In the genomic region with DNA sequence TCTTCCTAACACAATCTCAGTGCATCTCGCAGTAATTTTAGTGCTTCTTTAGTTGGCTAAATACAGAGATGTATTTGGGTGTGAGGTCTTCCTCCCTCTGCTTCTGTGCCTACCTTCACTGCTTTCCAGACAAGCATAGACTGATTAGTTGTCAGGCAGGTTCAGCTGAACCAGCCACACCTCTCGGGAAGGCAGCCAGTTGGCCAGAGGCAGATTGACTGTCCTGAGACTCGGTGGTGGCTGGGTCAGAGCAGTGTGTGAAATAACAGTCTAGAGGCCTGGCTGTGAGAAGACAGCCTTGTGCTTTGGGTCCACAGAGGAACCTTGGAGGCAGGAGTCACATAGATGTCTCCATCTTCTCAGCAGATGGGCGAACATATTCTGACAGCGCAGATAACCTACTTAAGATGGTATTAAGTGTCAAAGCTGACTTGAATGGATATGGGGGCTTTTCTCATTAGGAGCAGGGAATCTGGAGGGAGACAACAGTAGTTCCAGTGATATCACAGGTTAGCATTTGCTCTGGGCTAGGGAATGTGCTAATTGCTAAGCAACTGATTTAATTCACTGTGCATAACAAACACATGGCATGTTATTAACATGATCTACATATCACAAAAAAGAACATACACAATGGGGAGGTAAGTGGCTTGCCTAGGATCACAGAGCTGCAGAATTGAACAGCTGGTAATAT, we compare ENCODE assay signal across 16 mouse cellular contexts. TPM values are rescaled to one million over a fixed set of nuclear protein-coding genes. Genes with fewer than 3 reads are reported as not detected.
A peak's percentile ranks its signal among the peaks of the same experiment; 100 is the strongest.
DNase-seq lines count a peak whose midpoint lies in the region; ATAC-seq and TF ChIP-seq lines count a peak whose summit lies in the region.
"Had no signal": no experiment of that assay in that cellular context is flagged by ENCODE, and none has a peak within 500 bp of the region (broad histone marks: within the 10 kb centered on the region; RNA-seq: fewer than 3 reads in every experiment).

No protein-coding gene starts in this region.

- H3K9me3 ChIP-seq in forebrain, embryonic 14.5 days (replicated peaks; ENCODE audit: control insufficient read depth, low read length) = no peaks in the 10 kb centered on the region
- H3K9me3 ChIP-seq in forebrain, embryonic 10.5 days = no peaks in the 10 kb centered on the region
- H3K9me3 ChIP-seq: limb, embryonic 10.5 days; liver, embryonic 15.5 days; neural tube, embryonic 15.5 days had no signal

- peak; percentile 20 for DNase-seq in forebrain, embryonic 14.5 days (ENCODE audit: low spot score)
- no peak for DNase-seq in forebrain, embryonic 10.5 days (ENCODE audit: extremely low spot score, low spot score)
- DNase-seq in kidney, adult 2 months = peak; percentile 10
- no peak for DNase-seq in kidney, adult 18-20 months
- DNase-seq in urinary bladder, adult 18-20 months (ENCODE audit: low spot score in 2 of 2) = peak; percentile 23 to 37
- DNase-seq in urinary bladder, postnatal 10 days (ENCODE audit: low spot score) = no peak
- DNase-seq in right cerebral cortex, adult 2 months (ENCODE audit: low spot score in 2 of 2) = no peak
- DNase-seq: cerebellum, adult 2 months; embryo, embryonic 11 days; right cerebral cortex, postnatal 14 days had no signal

- H3K4me1 ChIP-seq in forebrain, embryonic 14.5 days (ENCODE audit: control insufficient read depth, insufficient read depth, low read length) = no peaks in the 10 kb centered on the region
- H3K4me1 ChIP-seq in forebrain, embryonic 10.5 days = no peaks in the 10 kb centered on the region
- no peaks in the 10 kb centered on the region for H3K4me1 ChIP-seq in kidney, adult 2 months (ENCODE audit: control insufficient read depth, insufficient read depth, low read length)
- H3K4me1 ChIP-seq: liver, embryonic 15.5 days; neural tube, embryonic 15.5 days had no signal

- no peak overlapping the region for H3ac ChIP-seq in myocyte (ENCODE audit: control insufficient read depth, insufficient read length)

- TF ChIP-seq POLR2A in kidney, adult 2 months (IDR thresholded peaks at IDR 0.05; ENCODE audit: low read depth, low read length) = no peak
- TF ChIP-seq POLR2A in myocyte (IDR thresholded peaks at IDR 0.05; ENCODE audit: insufficient read length, low read depth) = no peak

- H3K9ac ChIP-seq in forebrain, embryonic 14.5 days (ENCODE audit: low read length) = no peak overlapping the region
- H3K9ac ChIP-seq: liver, embryonic 15.5 days; neural tube, embryonic 15.5 days had no signal

- no peaks in the 10 kb centered on the region for H3K36me3 ChIP-seq in forebrain, embryonic 14.5 days (ENCODE audit: control insufficient read depth, insufficient read depth, low read length)
- no peaks in the 10 kb centered on the region for H3K36me3 ChIP-seq in forebrain, embryonic 10.5 days (replicated peaks)
- H3K36me3 ChIP-seq in kidney, adult 2 months (ENCODE audit: control insufficient read depth, insufficient read depth, low read length) = no peaks in the 10 kb centered on the region
- H3K36me3 ChIP-seq in myocyte (ENCODE audit: control insufficient read depth, insufficient read depth) = no peaks in the 10 kb centered on the region
- H3K36me3 ChIP-seq: limb, embryonic 10.5 days; liver, embryonic 15.5 days; neural tube, embryonic 15.5 days had no signal

- no peaks in the 10 kb centered on the region for H3K27me3 ChIP-seq in forebrain, embryonic 14.5 days (replicated peaks; ENCODE audit: control insufficient read depth, insufficient read depth, low read length)
- H3K27me3 ChIP-seq in forebrain, embryonic 10.5 days (ENCODE audit: poor library complexity, severe bottlenecking) = no peaks in the 10 kb centered on the region
- no peaks in the 10 kb centered on the region for H3K27me3 ChIP-seq in kidney, adult 2 months (replicated peaks; ENCODE audit: control insufficient read depth, insufficient read depth, low read length)
- H3K27me3 ChIP-seq in myocyte (ENCODE audit: control insufficient read depth, insufficient read depth, insufficient read length) = no peaks in the 10 kb centered on the region
- H3K27me3 ChIP-seq: liver, embryonic 15.5 days; neural tube, embryonic 15.5 days had no signal

- no peak overlapping the region for H3K4me2 ChIP-seq in forebrain, embryonic 14.5 days (ENCODE audit: low read length)
- peak overlapping the region; percentile 1 for H3K4me2 ChIP-seq in myocyte (ENCODE audit: low read depth)
- H3K4me2 ChIP-seq: liver, embryonic 15.5 days; neural tube, embryonic 15.5 days had no signal

- no peaks in the 10 kb centered on the region for H3K79me2 ChIP-seq in myocyte (ENCODE audit: control insufficient read depth, insufficient read depth)

- ATAC-seq in forebrain, embryonic 14.5 days = peak; percentile 34; the same call in 1 of the 2 replicates
- ATAC-seq: inflammation-experienced regulatory T-cells, adult 6 months had no signal

- no peak overlapping the region for H3K4me3 ChIP-seq in forebrain, embryonic 14.5 days (ENCODE audit: low read depth, low read length)
- no peak overlapping the region for H3K4me3 ChIP-seq in forebrain, embryonic 10.5 days
- no peak overlapping the region for H3K4me3 ChIP-seq in kidney, adult 2 months (ENCODE audit: insufficient read depth, low read depth, low read length)
- H3K4me3 ChIP-seq in myocyte = no peak overlapping the region
- H3K4me3 ChIP-seq: erythroblast, embryonic 14.5 days; limb, embryonic 10.5 days; liver, embryonic 15.5 days; neural tube, embryonic 15.5 days had no signal

- WGBS in forebrain, embryonic 14.5 days = 62% methylated on average over 5 of the region's 5 CpGs
- WGBS in forebrain, embryonic 10.5 days = 68% methylated on average over 5 of the region's 5 CpGs
- 74% methylated on average over 5 of the region's 5 CpGs for WGBS in kidney, adult 2 months

- no peak for TF ChIP-seq CTCF in kidney, adult 2 months (conservative IDR thresholded peaks at IDR 0.05; ENCODE audit: insufficient read depth, insufficient read length, low read depth, low read length)

- no peak overlapping the region for H3K27ac ChIP-seq in forebrain, embryonic 14.5 days (ENCODE audit: low read depth, low read length)
- H3K27ac ChIP-seq in forebrain, embryonic 10.5 days = no peak overlapping the region
- no peak overlapping the region for H3K27ac ChIP-seq in kidney, adult 2 months (ENCODE audit: insufficient read depth, low read depth, low read length)
- H3K27ac ChIP-seq: limb, embryonic 10.5 days; liver, embryonic 15.5 days; neural tube, embryonic 15.5 days had no signal

TF ChIP-seq in myocyte, 11 proteins besides CTCF, POLR2A, EP300 and RAD21:
- TF ChIP-seq TCF3 (IDR thresholded peaks at IDR 0.05; ENCODE audit: insufficient read length, low read depth) (no peak), USF1 (IDR thresholded peaks at IDR 0.05; ENCODE audit: low read depth) (no peak), E2F4 (IDR thresholded peaks at IDR 0.05; ENCODE audit: insufficient read depth) (no peak), MYOG (IDR thresholded peaks at IDR 0.05; ENCODE audit: control insufficient read depth in 1 of 3, insufficient read depth in 1 of 3, insufficient read length in 2 of 3, low read depth in 2 of 3) (no peak), MYOD1 (IDR thresholded peaks at IDR 0.05; ENCODE audit: control insufficient read depth in 1 of 3, insufficient read length in 2 of 3, low read depth in 2 of 3) (no peak), SRF (IDR thresholded peaks at IDR 0.05; ENCODE audit: control insufficient read depth, insufficient read length, low read depth) (no peak), POLR2AphosphoS2 (IDR thresholded peaks at IDR 0.05; ENCODE audit: insufficient read length, low read depth) (no peak), CEBPB (IDR thresholded peaks at IDR 0.05; ENCODE audit: insufficient read depth, poor library complexity, severe bottlenecking) (no peak), MAX (IDR thresholded peaks at IDR 0.05; ENCODE audit: low read depth) (no peak), TCF12 (IDR thresholded peaks at IDR 0.05; ENCODE audit: insufficient read depth, poor library complexity, severe bottlenecking) (no peak), REST (IDR thresholded peaks at IDR 0.05; ENCODE audit: insufficient read depth, insufficient read length) (no peak)

RNA-seq across cellular contexts. Expression of a gene that starts 30.1 kb away (rescaled TPM):
- polyA plus RNA-seq in forebrain, embryonic 14.5 days (2014; fragmentation: Nextera tagmentation; extraction: Ambion mirVana) = 0.11 TPM in 1 of 2 replicates, not detected in the other
- polyA plus RNA-seq in forebrain, embryonic 10.5 days (2016; fragmentation: Nextera tagmentation; extraction: Ambion mirVana) = 1.0 TPM in 2 replicates
- 0.05 TPM in 1 of 2 replicates, not detected in the other for polyA plus RNA-seq in kidney, adult 2 months (2012; rRNA removed)
- 3.2 TPM for polyA plus RNA-seq in myocyte (2012; fragmentation: generic; extraction: Trizol)
- polyA plus RNA-seq: erythroblast, embryonic 14.5 days; inflammation-experienced regulatory T-cells, adult 6 months had no signal

RNA-seq across cellular contexts. Expression of a gene that starts 56.6 kb away (rescaled TPM):
- 98.5 and 111 TPM in 2 replicates for polyA plus RNA-seq in forebrain, embryonic 14.5 days (2014; fragmentation: Nextera tagmentation; extraction: Ambion mirVana)
- polyA plus RNA-seq in forebrain, embryonic 10.5 days (2016; fragmentation: Nextera tagmentation; extraction: Ambion mirVana) = 162 and 165 TPM in 2 replicates
- polyA plus RNA-seq in kidney, adult 2 months (2012; rRNA removed) = 157 and 192 TPM in 2 replicates
- polyA plus RNA-seq in myocyte (2012; fragmentation: generic; extraction: Trizol) = 98.3 TPM

Comparison
In these comparisons a context has a peak if more than half of its experiments do, and no peak if none do; other contexts are left out.
1. DNase-seq: peak in forebrain, embryonic 14.5 days (single experiment), kidney, adult 2 months (single experiment) and urinary bladder, adult 18-20 months (2 of 2); none in forebrain, embryonic 10.5 days (single experiment), kidney, adult 18-20 months (single experiment), urinary bladder, postnatal 10 days (single experiment) and right cerebral cortex, adult 2 months (0 of 2).